13 mouse cellular contexts compared by ENCODE assay signal in genomic region chr2:84388023-84388416, GRCm38 (mm10). TPM values are rescaled to one million over a fixed set of nuclear protein-coding genes. Genes with fewer than 3 reads are reported as not detected.
A peak's percentile ranks its signal among the peaks of the same experiment; 100 is the strongest.
DNase-seq lines count a peak whose midpoint lies in the region; ATAC-seq and TF ChIP-seq lines count a peak whose summit lies in the region.
"Had no signal": no experiment of that assay in that cellular context is flagged by ENCODE, and none has a peak within 500 bp of the region (broad histone marks: within the 10 kb centered on the region; RNA-seq: fewer than 3 reads in every experiment).

No protein-coding gene starts in this region.

- peak; percentile 20 for DNase-seq in kidney, adult 2 months
- DNase-seq in kidney, adult 9 months, result no peak
- no peak for DNase-seq in embryonic facial prominence, embryonic 14.5 days (ENCODE audit: low spot score)
- DNase-seq in heart, postnatal 10 days, result peak; percentile 36 to 51
- DNase-seq in limb, embryonic 10.5 days (ENCODE audit: low spot score), result no peak
- DNase-seq in embryo, embryonic 11 days, result no peak
- no peak for DNase-seq in left cerebral cortex, adult 8-10 months (ENCODE audit: low spot score in 2 of 2)
- DNase-seq: cerebellum, adult 9-11 months; gastrocnemius, postnatal 25 days had no signal

- no peak overlapping the region for H3K9ac ChIP-seq in embryonic facial prominence, embryonic 14.5 days (ENCODE audit: low read depth, low read length)
- H3K9ac ChIP-seq: lung, embryonic 15.5 days had no signal

- H3K27ac ChIP-seq in kidney, adult 2 months (ENCODE audit: insufficient read depth, low read depth, low read length), result no peak overlapping the region
- H3K27ac ChIP-seq in embryonic facial prominence, embryonic 14.5 days (replicated peaks; ENCODE audit: low read depth, low read length), result no peak overlapping the region
- H3K27ac ChIP-seq in limb, embryonic 10.5 days, result no peak overlapping the region; the same call in 1 of the 2 replicates
- H3K27ac ChIP-seq: forebrain, embryonic 10.5 days; lung, embryonic 15.5 days had no signal

- H3K4me3 ChIP-seq in kidney, adult 2 months (ENCODE audit: insufficient read depth, low read depth, low read length), result no peak overlapping the region
- H3K4me3 ChIP-seq in embryonic facial prominence, embryonic 14.5 days (ENCODE audit: low read depth, low read length), result no peak overlapping the region
- H3K4me3 ChIP-seq in limb, embryonic 10.5 days, result no peak overlapping the region
- H3K4me3 ChIP-seq: forebrain, embryonic 10.5 days; lung, embryonic 15.5 days had no signal

- H3K36me3 ChIP-seq in kidney, adult 2 months (ENCODE audit: control insufficient read depth, insufficient read depth, low read length), result no peaks in the 10 kb centered on the region
- no peaks in the 10 kb centered on the region for H3K36me3 ChIP-seq in embryonic facial prominence, embryonic 14.5 days (ENCODE audit: control insufficient read depth, insufficient read depth, low read length)
- H3K36me3 ChIP-seq in limb, embryonic 10.5 days, result no peaks in the 10 kb centered on the region
- H3K36me3 ChIP-seq: forebrain, embryonic 10.5 days; lung, embryonic 15.5 days had no signal

- intact Hi-C loops in heart, postnatal 10 days (cut with DNase I), result loop anchor here (5.0 kb wide), 1 partner anchor 201 kb away; no protein-coding TSS in a partner anchor

- no peaks in the 10 kb centered on the region for H3K9me3 ChIP-seq in embryonic facial prominence, embryonic 14.5 days (ENCODE audit: control insufficient read depth, low read length)
- H3K9me3 ChIP-seq in limb, embryonic 10.5 days (replicated peaks), result no peaks in the 10 kb centered on the region
- H3K9me3 ChIP-seq: forebrain, embryonic 10.5 days; lung, embryonic 15.5 days had no signal

- H3K27me3 ChIP-seq in kidney, adult 2 months (replicated peaks; ENCODE audit: control insufficient read depth, insufficient read depth, low read length), result no peaks in the 10 kb centered on the region
- H3K27me3 ChIP-seq in embryonic facial prominence, embryonic 14.5 days (replicated peaks; ENCODE audit: control insufficient read depth, insufficient read depth, low read length), result no peaks in the 10 kb centered on the region
- no peaks in the 10 kb centered on the region for H3K27me3 ChIP-seq in limb, embryonic 10.5 days (ENCODE audit: low read depth, poor library complexity, severe bottlenecking)
- H3K27me3 ChIP-seq: CH12.LX; lung, embryonic 15.5 days had no signal

- no peak for ATAC-seq in embryonic facial prominence, embryonic 14.5 days (ENCODE audit: low read depth)
- ATAC-seq in megakaryocyte progenitor cell, adult 5-6 weeks (replicated peaks; ENCODE audit: poor library complexity), result peak; percentile 20; the same call in 1 of the 2 replicates

- TF ChIP-seq CTCF in kidney, adult 2 months (conservative IDR thresholded peaks at IDR 0.05; ENCODE audit: insufficient read depth, insufficient read length, low read depth, low read length), result no peak

- H3K4me1 ChIP-seq in kidney, adult 2 months (ENCODE audit: control insufficient read depth, insufficient read depth, low read length), result 0 out of 2 replicates have a peak, but pooled peaks cover 2% of the 10 kb centered on the region
- peaks cover 5% of the 10 kb centered on the region for H3K4me1 ChIP-seq in embryonic facial prominence, embryonic 14.5 days (ENCODE audit: control insufficient read depth, insufficient read depth, low read length)
- peaks cover 10% of the 10 kb centered on the region; the same call in 1 of the 2 replicates for H3K4me1 ChIP-seq in limb, embryonic 10.5 days

- 0 out of 2 replicates have a peak overlapping the region, but pooled peaks have one; percentile 47 for H3K4me2 ChIP-seq in embryonic facial prominence, embryonic 14.5 days (ENCODE audit: low read depth, low read length)

- no peak for TF ChIP-seq POLR2A in kidney, adult 2 months (IDR thresholded peaks at IDR 0.05; ENCODE audit: low read depth, low read length)

- WGBS in kidney, adult 2 months, result 59% methylated on average over 7 of the region's 7 CpGs
- 67% methylated on average over 7 of the region's 7 CpGs for WGBS in embryonic facial prominence, embryonic 14.5 days
- WGBS in limb, embryonic 10.5 days, result 83% methylated on average over 7 of the region's 7 CpGs

RNA-seq across cellular contexts. Expression of gene Calcrl, which starts 37.2 kb away (rescaled TPM):
- polyA plus RNA-seq in kidney, adult 2 months (2012; rRNA removed), result 6.6 and 9.8 TPM in 2 replicates
- polyA plus RNA-seq in embryonic facial prominence, embryonic 14.5 days (2014; fragmentation: Nextera tagmentation; extraction: Ambion mirVana), result 23.3 and 25.2 TPM in 2 replicates
- total RNA-seq in heart, postnatal 10 days (2021), result 10 to 100 TPM; 47.6 to 54.8 TPM
- 11.1 and 17.5 TPM in 2 replicates for total RNA-seq in megakaryocyte progenitor cell, adult 5-6 weeks (2015)
- 41.4 and 51.3 TPM in 2 replicates for total RNA-seq in megakaryocyte progenitor cell, adult 5-6 weeks (2017)
- 16.6 and 19.6 TPM in 2 replicates for polyA plus RNA-seq in limb, embryonic 10.5 days (2016; fragmentation: Nextera tagmentation; extraction: Ambion mirVana)
- 1 to 10 TPM; 6.5 to 8.9 (median 7.1) TPM for total RNA-seq in left cerebral cortex, adult 8-10 months (2022)

Comparison
In these comparisons a context has a peak if more than half of its experiments do, and no peak if none do; other contexts are left out.
1. DNase-seq: peak in kidney, adult 2 months (single experiment) and heart, postnatal 10 days (2 of 2); none in kidney, adult 9 months (single experiment), embryonic facial prominence, embryonic 14.5 days (single experiment), limb, embryonic 10.5 days (single experiment), embryo, embryonic 11 days (single experiment) and left cerebral cortex, adult 8-10 months (0 of 2).